Mouse (Mus musculus): ENCODE measurements around the gene Prr22.

DNA sequence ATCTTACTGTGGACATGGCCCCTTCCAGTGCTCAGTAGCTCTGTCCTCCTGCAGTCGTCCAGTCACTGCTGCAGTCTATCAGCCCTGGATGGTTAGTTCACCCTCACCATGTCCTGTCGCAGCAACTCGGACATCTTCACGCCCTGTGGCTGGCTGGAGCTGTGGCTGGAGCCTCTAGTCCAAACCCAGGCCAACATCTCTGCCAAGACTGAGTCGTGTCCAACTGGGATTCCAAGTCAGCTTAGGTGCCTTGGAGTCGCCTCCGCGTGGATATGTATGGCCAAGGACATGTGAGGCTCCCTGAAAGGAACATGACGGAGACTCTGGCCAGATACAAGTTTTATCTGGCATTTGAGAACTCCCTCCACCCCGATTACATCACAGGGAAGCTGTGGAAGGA, 31.8 kb upstream of the Prr22 start:
- no peak for TF ChIP-seq CTCF (IDR thresholded peaks at IDR 0.05; ENCODE audit: control insufficient read depth, insufficient read depth, low read length)
- TF ChIP-seq POLR2A (IDR thresholded peaks at IDR 0.05; ENCODE audit: borderline replicate concordance, control insufficient read depth, low read depth, low read length), result no peak
